Mouse (Mus musculus): ENCODE data around the gene Agap2.

GRCm38 (mm10) chr10:127098514-127098913 is 23.4 kb downstream of the Agap2 start:
- TF ChIP-seq POLR2A (IDR thresholded peaks at IDR 0.05; ENCODE audit: low read depth, low read length) (no peak), CTCF (conservative IDR thresholded peaks at IDR 0.05 in 1 of 2, IDR thresholded peaks at IDR 0.05 in 1 of 2; ENCODE audit: low read depth in 2 of 2, low read length in 2 of 2) (no peak), EP300 (IDR thresholded peaks at IDR 0.05; ENCODE audit: low read length) (no peak)

Measured in CH12.LX (cell line).